ENCODE assay signal across 14 mouse cellular contexts in genomic region chr4:141041117-141041516, GRCm38 (mm10). TPM values are rescaled to one million over a fixed set of nuclear protein-coding genes. Genes with fewer than 3 reads are reported as not detected.
DNase-seq lines count a peak whose midpoint lies in the region; ATAC-seq and TF ChIP-seq lines count a peak whose summit lies in the region.
"Had no signal": no experiment of that assay in that cellular context is flagged by ENCODE, and none has a peak within 500 bp of the region (broad histone marks: within the 10 kb centered on the region; RNA-seq: fewer than 3 reads in every experiment).

No protein-coding gene starts in this region.

- no peak for DNase-seq in intestine, embryonic 14.5 days (ENCODE audit: low spot score)
- no peak for DNase-seq in lung, postnatal 14 days
- peak; percentile 79 for DNase-seq in ZHBTc4 (ENCODE audit: low read depth, low spot score)
- DNase-seq in liver, postnatal 0 days = peak; percentile 43
- DNase-seq in left cerebral cortex, adult 18-20 months (ENCODE audit: low spot score in 2 of 2) = no peak
- DNase-seq: heart, adult 2 months had no signal

- no peak overlapping the region for H3K4me2 ChIP-seq in intestine, embryonic 14.5 days (ENCODE audit: low read length)
- H3K4me2 ChIP-seq in intestine, embryonic 16.5 days (ENCODE audit: low read depth, low read length) = no peak overlapping the region
- H3K4me2 ChIP-seq in lung, embryonic 16.5 days (ENCODE audit: low read depth, low read length) = peak overlapping the region; percentile 25
- H3K4me2 ChIP-seq in liver, postnatal 0 days (ENCODE audit: low read depth, low read length) = no peak overlapping the region
- H3K4me2 ChIP-seq: hindbrain, embryonic 14.5 days; midbrain, embryonic 11.5 days had no signal

- no peaks in the 10 kb centered on the region; the same call in 1 of the 2 replicates for H3K4me1 ChIP-seq in intestine, embryonic 14.5 days (replicated peaks; ENCODE audit: control insufficient read depth, insufficient read depth, low read length)
- H3K4me1 ChIP-seq in intestine, embryonic 16.5 days (ENCODE audit: control insufficient read depth, insufficient read depth, low read length) = no peaks in the 10 kb centered on the region
- peaks cover 7% of the 10 kb centered on the region for H3K4me1 ChIP-seq in lung, embryonic 16.5 days (replicated peaks; ENCODE audit: control insufficient read depth, insufficient read depth, low read length)
- H3K4me1 ChIP-seq in liver, postnatal 0 days (ENCODE audit: insufficient read depth) = no peaks in the 10 kb centered on the region

- H3K27ac ChIP-seq in intestine, embryonic 14.5 days (ENCODE audit: low read depth) = no peak overlapping the region
- H3K27ac ChIP-seq in intestine, embryonic 16.5 days (ENCODE audit: low read length) = no peak overlapping the region
- peak overlapping the region; percentile 42; the same call in 1 of the 2 replicates for H3K27ac ChIP-seq in lung, embryonic 16.5 days (ENCODE audit: low read length)
- H3K27ac ChIP-seq in liver, postnatal 0 days (ENCODE audit: low read depth) = no peak overlapping the region
- H3K27ac ChIP-seq: heart, adult 2 months; hindbrain, embryonic 14.5 days; liver, embryonic 14.5 days had no signal

- no peak overlapping the region for H3K4me3 ChIP-seq in intestine, embryonic 14.5 days (ENCODE audit: low read depth, low read length)
- no peak overlapping the region for H3K4me3 ChIP-seq in intestine, embryonic 16.5 days (ENCODE audit: low read length)
- H3K4me3 ChIP-seq in lung, embryonic 16.5 days (ENCODE audit: low read length) = peak overlapping the region; percentile 8; the same call in 1 of the 2 replicates
- H3K4me3 ChIP-seq in liver, postnatal 0 days (ENCODE audit: low read depth, low read length) = no peak overlapping the region
- H3K4me3 ChIP-seq: heart, adult 2 months had no signal

- no peak overlapping the region for H3K9ac ChIP-seq in intestine, embryonic 14.5 days (ENCODE audit: low read length)
- no peak overlapping the region for H3K9ac ChIP-seq in intestine, embryonic 16.5 days (ENCODE audit: low read depth, low read length)
- H3K9ac ChIP-seq in lung, embryonic 16.5 days (ENCODE audit: low read length) = no peak overlapping the region
- no peak overlapping the region for H3K9ac ChIP-seq in liver, postnatal 0 days (replicated peaks)
- H3K9ac ChIP-seq: hindbrain, embryonic 14.5 days; liver, embryonic 14.5 days had no signal

- 53% methylated on average over 12 of the region's 12 CpGs for WGBS in intestine, embryonic 14.5 days
- 40% methylated on average over 12 of the region's 12 CpGs for WGBS in intestine, embryonic 16.5 days
- 33% methylated on average over 12 of the region's 12 CpGs for WGBS in lung, embryonic 16.5 days
- 64% methylated on average over 12 of the region's 12 CpGs for WGBS in liver, postnatal 0 days (ENCODE audit: insufficient replicate concordance)

- TF ChIP-seq EP300 in liver, postnatal 0 days (IDR thresholded peaks at IDR 0.05; ENCODE audit: low read depth) = no peak

- no peak for TF ChIP-seq CTCF in liver, postnatal 0 days (IDR thresholded peaks at IDR 0.05; ENCODE audit: low read depth)

- no peaks in the 10 kb centered on the region for H3K9me3 ChIP-seq in intestine, embryonic 14.5 days (ENCODE audit: control insufficient read depth, low read length)
- no peaks in the 10 kb centered on the region for H3K9me3 ChIP-seq in intestine, embryonic 16.5 days (ENCODE audit: control insufficient read depth, low read length)
- no peaks in the 10 kb centered on the region for H3K9me3 ChIP-seq in lung, embryonic 16.5 days (ENCODE audit: control insufficient read depth, low read length)
- no peaks in the 10 kb centered on the region for H3K9me3 ChIP-seq in liver, postnatal 0 days (ENCODE audit: low read length)

- H3K36me3 ChIP-seq in intestine, embryonic 14.5 days (ENCODE audit: control insufficient read depth, insufficient read depth, low read length) = peaks cover 24% of the 10 kb centered on the region; the same call in 1 of the 2 replicates
- no peaks in the 10 kb centered on the region for H3K36me3 ChIP-seq in intestine, embryonic 16.5 days (ENCODE audit: control insufficient read depth, insufficient read depth, low read length)
- H3K36me3 ChIP-seq in lung, embryonic 16.5 days (ENCODE audit: control insufficient read depth, insufficient read depth, low read length) = peaks cover 13% of the 10 kb centered on the region; the same call in 1 of the 2 replicates
- H3K36me3 ChIP-seq in liver, postnatal 0 days (replicated peaks; ENCODE audit: insufficient read depth, low read length) = no peaks in the 10 kb centered on the region

- no peaks in the 10 kb centered on the region for H3K27me3 ChIP-seq in intestine, embryonic 14.5 days (replicated peaks; ENCODE audit: control insufficient read depth, insufficient read depth, low read length)
- H3K27me3 ChIP-seq in intestine, embryonic 16.5 days (replicated peaks; ENCODE audit: control insufficient read depth, insufficient read depth, low read length) = no peaks in the 10 kb centered on the region
- no peaks in the 10 kb centered on the region for H3K27me3 ChIP-seq in lung, embryonic 16.5 days (ENCODE audit: control insufficient read depth, insufficient read depth, low read depth, low read length)
- no peaks in the 10 kb centered on the region for H3K27me3 ChIP-seq in liver, postnatal 0 days (ENCODE audit: insufficient read depth, low read length)

- ATAC-seq in intestine, embryonic 14.5 days (replicated peaks; ENCODE audit: low FRiP score, low TSS enrichment, low read depth) = 0 out of 2 replicates have a peak, but pooled peaks have one; percentile 8
- ATAC-seq in intestine, embryonic 16.5 days = no peak
- peak; percentile 13; the same call in 1 of the 2 replicates for ATAC-seq in lung, embryonic 16.5 days (ENCODE audit: low read depth)
- no peak for ATAC-seq in liver, postnatal 0 days

RNA-seq across cellular contexts. Expression of gene Crocc, which starts 19.2 kb away (rescaled TPM):
- 6.6 TPM in 2 replicates for polyA plus RNA-seq in intestine, embryonic 14.5 days (2014; fragmentation: Nextera tagmentation; extraction: Ambion mirVana)
- polyA plus RNA-seq in intestine, embryonic 16.5 days (2015; fragmentation: Nextera tagmentation; extraction: Ambion mirVana) = 2.2 and 3.5 TPM in 2 replicates
- 5.3 and 5.5 TPM in 2 replicates for polyA plus RNA-seq in lung, embryonic 16.5 days (2015; fragmentation: Nextera tagmentation; extraction: Ambion mirVana)
- polyA plus RNA-seq in liver, postnatal 0 days (2015; fragmentation: Nextera tagmentation; extraction: Ambion mirVana) = 0.32 and 0.47 TPM in 2 replicates
- total RNA-seq in left cerebral cortex, adult 18-20 months (2021) = 10 to 100 TPM; 44.6 to 55.4 TPM

RNA-seq across cellular contexts. Expression of gene Mfap2, which starts 30.9 kb away (rescaled TPM):
- 489 and 509 TPM in 2 replicates for polyA plus RNA-seq in intestine, embryonic 14.5 days (2014; fragmentation: Nextera tagmentation; extraction: Ambion mirVana)
- 312 and 334 TPM in 2 replicates for polyA plus RNA-seq in intestine, embryonic 16.5 days (2015; fragmentation: Nextera tagmentation; extraction: Ambion mirVana)
- polyA plus RNA-seq in lung, embryonic 16.5 days (2015; fragmentation: Nextera tagmentation; extraction: Ambion mirVana) = 500 and 511 TPM in 2 replicates
- 14.1 and 14.6 TPM in 2 replicates for polyA plus RNA-seq in liver, postnatal 0 days (2015; fragmentation: Nextera tagmentation; extraction: Ambion mirVana)
- 1 to 10 TPM; 3.8 to 4.4 TPM for total RNA-seq in left cerebral cortex, adult 18-20 months (2021)

RNA-seq across cellular contexts. Expression of gene Necap2, which starts 37.0 kb away (rescaled TPM):
- polyA plus RNA-seq in intestine, embryonic 14.5 days (2014; fragmentation: Nextera tagmentation; extraction: Ambion mirVana) = 59.7 and 60.0 TPM in 2 replicates
- polyA plus RNA-seq in intestine, embryonic 16.5 days (2015; fragmentation: Nextera tagmentation; extraction: Ambion mirVana) = 79.6 and 82.0 TPM in 2 replicates
- polyA plus RNA-seq in lung, embryonic 16.5 days (2015; fragmentation: Nextera tagmentation; extraction: Ambion mirVana) = 108 and 116 TPM in 2 replicates
- 47.1 and 53.0 TPM in 2 replicates for polyA plus RNA-seq in liver, postnatal 0 days (2015; fragmentation: Nextera tagmentation; extraction: Ambion mirVana)
- total RNA-seq in left cerebral cortex, adult 18-20 months (2021) = 10 to 100 TPM; 43.2 to 44.3 TPM

RNA-seq across cellular contexts. Expression of gene Spata21, which starts 47.0 kb away (rescaled TPM):
- 0.20 and 0.31 TPM in 2 replicates for polyA plus RNA-seq in intestine, embryonic 14.5 days (2014; fragmentation: Nextera tagmentation; extraction: Ambion mirVana)
- polyA plus RNA-seq in intestine, embryonic 16.5 days (2015; fragmentation: Nextera tagmentation; extraction: Ambion mirVana) = 0.22 TPM in 1 of 2 replicates, not detected in the other
- 0.14 and 0.51 TPM in 2 replicates for polyA plus RNA-seq in lung, embryonic 16.5 days (2015; fragmentation: Nextera tagmentation; extraction: Ambion mirVana)
- polyA plus RNA-seq in liver, postnatal 0 days (2015; fragmentation: Nextera tagmentation; extraction: Ambion mirVana) = not detected in 2 replicates
- under 1 TPM; 0.21 to 0.23 TPM for total RNA-seq in left cerebral cortex, adult 18-20 months (2021)
- total RNA-seq: heart, adult 2 months had no signal
- polyA plus RNA-seq: liver, embryonic 14.5 days; midbrain, embryonic 11.5 days; neural tube, embryonic 11.5 days; small intestine, adult 2 months; urinary bladder, adult 2 months had no signal

RNA-seq across cellular contexts. Expression of gene Atp13a2, which starts 54.4 kb away (rescaled TPM):
- polyA plus RNA-seq in intestine, embryonic 14.5 days (2014; fragmentation: Nextera tagmentation; extraction: Ambion mirVana) = 33.3 and 40.0 TPM in 2 replicates
- 29.3 and 31.5 TPM in 2 replicates for polyA plus RNA-seq in intestine, embryonic 16.5 days (2015; fragmentation: Nextera tagmentation; extraction: Ambion mirVana)
- 34.5 and 35.6 TPM in 2 replicates for polyA plus RNA-seq in lung, embryonic 16.5 days (2015; fragmentation: Nextera tagmentation; extraction: Ambion mirVana)
- 13.2 and 15.8 TPM in 2 replicates for polyA plus RNA-seq in liver, postnatal 0 days (2015; fragmentation: Nextera tagmentation; extraction: Ambion mirVana)
- total RNA-seq in left cerebral cortex, adult 18-20 months (2021) = 100 to 1,000 TPM; 140 to 149 TPM

Comparison
In these comparisons a context has a peak if more than half of its experiments do, and no peak if none do; other contexts are left out.
1. ATAC-seq: peak in intestine, embryonic 14.5 days (single experiment) and lung, embryonic 16.5 days (single experiment); none in intestine, embryonic 16.5 days (single experiment) and liver, postnatal 0 days (single experiment).
2. DNase-seq: peak in ZHBTc4 (single experiment) and liver, postnatal 0 days (single experiment); none in intestine, embryonic 14.5 days (single experiment), lung, postnatal 14 days (single experiment) and left cerebral cortex, adult 18-20 months (0 of 2).
3. RNA of gene Mfap2, which starts 30.9 kb away (polyA plus RNA-seq): 500 to 511 TPM in lung, embryonic 16.5 days, 489 to 509 TPM in intestine, embryonic 14.5 days and 312 to 334 TPM in intestine, embryonic 16.5 days; 14.1 to 14.6 TPM in liver, postnatal 0 days; every median in the first group is over 10 times any median in the second.